Mouse (Mus musculus) neural tube, embryonic 15.5 days (tissue): ENCODE data around the gene Psmb10. TPM values are rescaled to one million over a fixed set of nuclear protein-coding genes. Genes with fewer than 3 reads are reported as not detected.

Experiments used
- ATAC-seq: fragments of 200-750 bp; cut with Nextera tagmentation; 2 replicates; pipeline ENCODE4 v1.8.0; 2017; ENCODE audit warnings: mild to moderate bottlenecking, moderate TSS enrichment, moderate library complexity; ENCODE audit not compliant: low FRiP score
- H3K27ac ChIP-seq: fragments of 300-500 bp; sonication (generic); replicated peaks from 2 replicates; pipeline ENCODE4 v1.5.1; 2015; ENCODE audit warnings: mild to moderate bottlenecking, inconsistent platforms
- H3K27me3 ChIP-seq: fragments of 300-500 bp; sonication (generic); replicated peaks from 2 replicates; pipeline ENCODE4 v1.6.1; 2015; ENCODE audit warnings: inconsistent platforms
- H3K36me3 ChIP-seq: fragments of 300-500 bp; sonication (generic); 2 replicates; pipeline ENCODE4 v1.6.1; 2015; ENCODE audit warnings: inconsistent platforms
- H3K4me1 ChIP-seq: fragments of 300-500 bp; sonication (generic); 2 replicates; pipeline ENCODE4 v1.6.1; 2015; ENCODE audit warnings: inconsistent platforms
- H3K4me2 ChIP-seq: fragments of 300-500 bp; sonication (generic); 2 replicates; pipeline ENCODE4 v1.6.1; 2015; ENCODE audit warnings: inconsistent platforms, mild to moderate bottlenecking, moderate library complexity
- H3K4me3 ChIP-seq: fragments of 300-500 bp; sonication (generic); replicated peaks from 2 replicates; pipeline ENCODE4 v1.5.1; 2015; ENCODE audit warnings: mild to moderate bottlenecking, inconsistent platforms
- H3K9ac ChIP-seq: fragments of 300-500 bp; sonication (generic); replicated peaks from 2 replicates; pipeline ENCODE4 v1.6.1; 2015; ENCODE audit warnings: mild to moderate bottlenecking, inconsistent platforms
- H3K9me3 ChIP-seq: fragments of 300-500 bp; sonication (generic); replicated peaks from 2 replicates; pipeline ENCODE4 v1.6.1; 2016; ENCODE audit warnings: inconsistent platforms
- WGBS: fragments of 180-500 bp; shearing (Covaris S2); methylation state at CpG from one replicate; pipeline ENCODE4 v1.1.7; 2015; ENCODE audit warnings: mixed read lengths; 5-methylcytosine and 5-hydroxymethylcytosine counted together
- polyA plus RNA-seq: library from polyadenylated mRNA; unstranded; fragments of >200 nt; fragmentation: Nextera tagmentation; extraction: Ambion mirVana; gene quantifications from 2 replicates; pipeline ENCODE4 v1.2.1, GENCODE M21; 2015

The Psmb10 gene
- polyA plus RNA-seq, 1 experiment from 2014 or later: 86.8 TPM

DNA sequence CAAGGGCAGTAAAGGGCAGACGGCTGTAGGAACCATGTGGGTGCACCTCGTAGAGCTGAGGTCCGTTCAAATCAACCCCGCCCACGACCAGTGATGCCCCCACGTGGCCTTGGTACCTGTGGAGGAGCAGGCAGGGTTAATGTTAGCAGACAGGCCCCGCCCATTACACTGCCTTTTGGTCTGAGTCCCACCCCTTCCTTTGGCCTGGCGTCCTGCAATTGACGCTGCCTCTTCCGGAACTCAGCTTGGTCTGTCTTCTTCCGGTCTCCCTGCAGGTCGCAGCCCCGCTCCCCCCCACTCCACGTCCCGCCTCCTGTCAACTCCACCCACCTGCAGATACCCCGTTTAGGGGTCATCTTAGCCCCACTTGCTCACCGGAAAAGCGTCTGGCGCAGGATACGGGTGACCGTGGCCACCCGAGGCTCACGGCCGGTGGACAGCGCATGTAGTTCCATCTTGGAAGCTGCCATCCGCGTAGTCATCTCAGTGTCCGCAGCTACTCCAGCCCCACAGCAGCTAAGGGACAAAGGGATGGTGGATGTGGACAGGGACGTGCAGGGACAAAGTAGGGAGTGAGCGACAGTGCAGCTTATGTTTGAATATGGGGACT lies 1.3 kb downstream of the Psmb10 start:
- Histone ChIP-seq H3K9me3 (no peaks in the 10 kb centered on the region), H3K27ac (peak overlapping the region; percentile 94), H3K4me2 (peak overlapping the region; percentile 94), H3K36me3 (0 out of 2 replicates have a peak, but pooled peaks cover 7% of the 10 kb centered on the region), H3K27me3 (no peaks in the 10 kb centered on the region), H3K9ac (peak overlapping the region; percentile 82), H3K4me3 (peak overlapping the region; percentile 77), H3K4me1 (peaks cover 26% of the 10 kb centered on the region)
- ATAC-seq: peak; percentile 91
- WGBS: under 1% methylated on average over 30 of the region's 30 CpGs

DNA sequence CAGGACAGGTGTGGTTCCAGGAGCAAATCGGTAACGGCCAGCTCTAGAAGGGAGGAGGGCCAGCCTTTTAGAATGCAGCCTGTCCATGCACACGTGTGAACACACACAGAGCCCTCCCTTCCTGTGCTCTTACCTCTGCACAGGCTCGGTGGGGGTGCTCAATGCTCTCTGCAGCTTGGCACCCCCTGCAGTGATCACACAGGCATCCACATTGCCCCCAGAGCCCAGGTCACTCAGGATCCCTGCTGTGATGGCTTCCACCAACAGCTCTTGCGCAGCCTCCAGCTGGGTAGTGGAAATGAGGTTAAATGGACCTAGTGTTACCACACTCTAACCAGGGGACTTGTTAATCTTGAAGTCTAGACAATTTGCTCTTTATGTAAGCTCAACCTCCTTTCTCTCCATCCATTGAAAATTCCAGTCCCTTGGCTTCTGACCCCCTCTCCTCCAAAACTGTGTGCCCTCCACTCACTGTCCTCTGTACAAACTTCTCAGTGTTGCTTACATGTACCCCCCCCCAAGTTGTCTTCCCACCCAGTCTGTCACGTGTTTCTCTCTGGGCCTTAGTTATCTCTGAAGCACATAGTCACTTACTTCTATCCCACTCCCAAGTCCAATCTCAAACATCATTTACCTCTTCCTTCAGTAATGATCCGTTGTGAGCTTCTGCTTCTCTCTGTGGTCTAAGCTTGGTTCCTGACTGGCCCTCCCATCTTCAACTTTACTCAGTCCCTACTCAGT lies 2.2 kb downstream of the Psmb10 start:
- no peaks in the 10 kb centered on the region for H3K9me3 ChIP-seq
- H3K27me3 ChIP-seq: no peaks in the 10 kb centered on the region
- peak overlapping the region; percentile 94 for H3K4me2 ChIP-seq
- peak overlapping the region; percentile 77 for H3K4me3 ChIP-seq
- H3K4me1 ChIP-seq: peaks cover 26% of the 10 kb centered on the region
- H3K9ac ChIP-seq: peak overlapping the region; percentile 82
- H3K36me3 ChIP-seq: 0 out of 2 replicates have a peak, but pooled peaks cover 12% of the 10 kb centered on the region
- no peak for ATAC-seq
- H3K27ac ChIP-seq: peak overlapping the region; percentile 94
- WGBS: 30% methylated on average over 7 of the region's 7 CpGs

DNA sequence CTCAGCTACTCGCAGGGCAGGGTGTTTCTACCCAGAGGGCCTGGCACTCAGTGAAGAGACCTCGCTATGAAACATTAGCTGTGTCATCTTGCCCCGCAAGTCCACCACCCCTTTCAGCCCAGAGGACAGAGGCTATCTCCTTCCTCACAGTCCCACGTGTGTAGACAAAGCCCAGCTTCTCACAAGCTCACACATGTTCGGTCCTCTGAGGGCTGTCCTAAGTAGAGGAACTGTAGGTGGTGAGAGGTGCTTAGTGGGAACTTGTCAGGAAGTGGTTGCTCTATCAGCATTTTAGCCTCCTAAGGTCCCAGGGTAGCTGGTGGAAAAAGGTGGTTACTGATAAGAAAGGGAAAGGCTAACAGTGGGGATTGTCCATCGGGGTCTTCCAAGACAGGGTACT lies 3.1 kb downstream of the Psmb10 start:
- H3K9ac ChIP-seq: no peak overlapping the region
- no peak overlapping the region for H3K4me2 ChIP-seq
- H3K27me3 ChIP-seq: no peaks in the 10 kb centered on the region
- ATAC-seq: no peak
- H3K36me3 ChIP-seq: 0 out of 2 replicates have a peak, but pooled peaks cover 12% of the 10 kb centered on the region
- H3K4me3 ChIP-seq: no peak overlapping the region
- H3K27ac ChIP-seq: no peak overlapping the region
- peaks cover 30% of the 10 kb centered on the region for H3K4me1 ChIP-seq
- H3K9me3 ChIP-seq: no peaks in the 10 kb centered on the region
- WGBS: 89% methylated on average over 6 of the region's 6 CpGs

DNA sequence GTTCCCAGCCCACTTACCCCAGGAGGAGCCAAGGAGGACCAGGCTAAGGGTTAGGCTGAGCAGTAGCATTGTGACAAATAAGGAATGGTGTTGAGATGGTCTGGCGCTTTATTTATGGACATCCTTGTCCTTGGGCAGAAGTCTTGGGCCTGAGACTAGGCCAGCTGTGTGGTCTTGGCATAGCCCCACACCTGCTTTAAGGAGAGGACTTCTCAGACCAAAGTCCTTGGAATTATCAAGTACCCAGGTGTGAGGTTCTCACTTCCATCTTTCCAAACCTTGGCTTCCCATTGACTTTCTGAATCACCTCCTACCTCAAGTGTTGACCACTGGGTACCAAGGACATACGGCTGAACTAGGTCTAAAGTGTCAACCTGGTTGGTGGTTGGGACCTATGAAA lies 4.5 kb downstream of the Psmb10 start, which contains the start of gene Ctrl:
Gene Ctrl (minus strand): TSS at position 101 of the 400 bp plus-strand sequence.
- no peak for ATAC-seq

DNA sequence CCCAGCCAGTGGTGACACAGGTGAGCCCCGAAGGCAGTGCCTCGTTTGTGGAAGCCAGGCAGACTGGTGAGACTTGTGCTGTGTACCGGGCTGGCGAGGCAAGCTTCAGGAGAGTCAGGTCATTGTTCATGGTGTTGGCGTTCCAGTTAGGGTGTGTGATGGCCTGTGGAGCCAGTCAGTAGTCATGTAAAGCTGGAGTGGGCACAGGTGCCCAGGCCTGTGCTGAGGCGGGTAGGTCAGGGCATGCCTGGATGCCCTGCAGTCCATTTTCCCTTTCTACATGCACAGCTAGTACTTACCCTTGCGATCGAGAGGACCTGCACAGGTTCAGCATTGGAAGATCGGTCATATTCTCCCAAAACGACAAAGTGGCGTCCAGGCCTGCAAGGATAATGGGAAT lies 5.7 kb downstream of the Psmb10 start:
- Histone ChIP-seq H3K27ac (no peak overlapping the region), H3K9me3 (no peaks in the 10 kb centered on the region), H3K4me1 (peaks cover 19% of the 10 kb centered on the region), H3K27me3 (no peaks in the 10 kb centered on the region), H3K4me3 (no peak overlapping the region), H3K36me3 (0 out of 2 replicates have a peak, but pooled peaks cover 16% of the 10 kb centered on the region), H3K4me2 (no peak overlapping the region), H3K9ac (no peak overlapping the region)
- 93% methylated on average over 11 of the region's 11 CpGs for WGBS
- ATAC-seq: no peak

More for the DNA sequence above, 4.5 kb downstream of the Psmb10 start, which contains the start of gene Ctrl:
- 90% methylated on average over 2 of the region's 2 CpGs for WGBS
- Histone ChIP-seq H3K27me3 (no peaks in the 10 kb centered on the region), H3K27ac (no peak within 1 kb of the TSS), H3K9ac (no peak within 1 kb of the TSS), H3K4me2 (no peak within 1 kb of the TSS), H3K4me1 (peaks cover 30% of the 10 kb centered on the region), H3K4me3 (no peak within 1 kb of the TSS), H3K36me3 (0 out of 2 replicates have a peak, but pooled peaks cover 16% of the 10 kb centered on the region), H3K9me3 (no peaks in the 10 kb centered on the region)

DNA sequence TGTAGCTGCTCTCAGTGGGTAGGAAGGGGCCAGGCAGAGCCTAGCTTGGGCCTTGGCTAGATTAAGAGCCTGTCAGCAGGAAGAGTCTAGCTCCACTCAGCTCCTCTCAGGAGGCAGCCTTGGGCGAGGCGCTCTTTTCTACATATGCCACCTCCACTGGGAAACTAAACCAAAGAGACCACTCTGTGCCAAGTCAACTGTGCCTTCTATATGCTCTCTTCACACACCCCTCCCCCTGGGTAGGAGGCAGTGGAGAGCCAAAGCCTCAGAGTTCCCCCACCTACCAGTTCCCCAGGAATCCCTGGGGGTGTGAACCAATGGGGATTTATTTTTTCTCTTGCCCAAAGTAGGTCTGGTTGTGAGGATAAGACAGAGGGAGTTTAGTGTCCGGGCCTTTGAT lies 7.0 kb downstream of the Psmb10 start:
- H3K4me1 ChIP-seq: peaks cover 14% of the 10 kb centered on the region
- no peak overlapping the region for H3K27ac ChIP-seq
- no peaks in the 10 kb centered on the region for H3K27me3 ChIP-seq
- WGBS: 96% methylated on average over 3 of the region's 3 CpGs
- 0 out of 2 replicates have a peak, but pooled peaks cover 16% of the 10 kb centered on the region for H3K36me3 ChIP-seq
- no peak overlapping the region for H3K4me3 ChIP-seq
- H3K4me2 ChIP-seq: no peak overlapping the region
- H3K9me3 ChIP-seq: no peaks in the 10 kb centered on the region
- ATAC-seq: no peak
- no peak overlapping the region for H3K9ac ChIP-seq

DNA sequence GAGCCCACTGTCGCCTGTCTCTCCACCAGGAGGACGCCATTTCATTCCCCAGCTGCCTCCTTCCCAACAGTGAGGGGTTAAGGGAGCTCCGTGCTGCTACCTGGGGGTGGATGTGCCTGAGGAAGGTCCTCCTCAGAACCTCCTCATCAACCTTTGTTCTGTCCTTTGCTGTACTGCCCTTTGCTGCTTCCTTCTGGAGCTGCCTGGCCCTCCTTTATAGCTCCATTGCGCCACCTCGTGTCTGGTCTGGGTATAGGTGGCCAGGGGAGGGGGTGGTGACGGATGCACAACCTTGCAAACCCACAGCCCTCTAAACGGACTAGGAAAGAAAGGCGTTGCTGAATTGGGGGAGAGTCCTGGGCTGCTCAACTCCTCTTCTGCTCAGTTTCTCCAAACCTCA lies 7.6 kb downstream of the Psmb10 start:
- Histone ChIP-seq H3K4me3 (no peak overlapping the region), H3K4me1 (peaks cover 7% of the 10 kb centered on the region), H3K9ac (no peak overlapping the region), H3K4me2 (no peak overlapping the region), H3K36me3 (0 out of 2 replicates have a peak, but pooled peaks cover 16% of the 10 kb centered on the region), H3K27ac (peak overlapping the region; percentile 46; the same call in 1 of the 2 replicates), H3K9me3 (no peaks in the 10 kb centered on the region), H3K27me3 (no peaks in the 10 kb centered on the region)
- WGBS: 15% methylated on average over 8 of the region's 8 CpGs
- peak; percentile 49 for ATAC-seq

DNA sequence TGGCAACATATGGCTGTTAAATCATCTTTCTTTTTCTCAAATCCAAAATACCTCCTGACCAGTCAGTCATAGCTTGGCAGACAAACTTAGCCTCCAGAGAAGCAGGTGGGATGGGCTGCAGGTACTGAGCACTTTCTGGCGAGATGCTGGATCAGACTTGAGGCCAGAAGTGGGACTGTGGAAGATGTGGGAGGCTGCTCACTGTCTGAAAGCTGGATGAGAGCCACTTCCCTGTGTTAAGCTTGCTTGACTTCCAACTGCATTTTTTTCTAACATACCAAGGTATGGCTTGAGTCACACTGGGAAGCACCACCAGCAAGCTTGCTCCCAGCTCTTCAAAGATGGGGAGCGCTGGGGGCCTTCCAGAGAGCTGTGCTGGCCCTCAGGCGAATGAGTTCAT lies 13.1 kb downstream of the Psmb10 start:
- 0 out of 2 replicates have a peak, but pooled peaks cover 7% of the 10 kb centered on the region for H3K36me3 ChIP-seq
- no peak overlapping the region for H3K27ac ChIP-seq
- no peak overlapping the region for H3K4me2 ChIP-seq
- WGBS: 79% methylated on average over 3 of the region's 3 CpGs
- H3K9me3 ChIP-seq: no peaks in the 10 kb centered on the region
- no peak overlapping the region for H3K4me3 ChIP-seq
- no peak for ATAC-seq
- no peak overlapping the region for H3K9ac ChIP-seq
- no peaks in the 10 kb centered on the region for H3K4me1 ChIP-seq
- H3K27me3 ChIP-seq: no peaks in the 10 kb centered on the region

DNA sequence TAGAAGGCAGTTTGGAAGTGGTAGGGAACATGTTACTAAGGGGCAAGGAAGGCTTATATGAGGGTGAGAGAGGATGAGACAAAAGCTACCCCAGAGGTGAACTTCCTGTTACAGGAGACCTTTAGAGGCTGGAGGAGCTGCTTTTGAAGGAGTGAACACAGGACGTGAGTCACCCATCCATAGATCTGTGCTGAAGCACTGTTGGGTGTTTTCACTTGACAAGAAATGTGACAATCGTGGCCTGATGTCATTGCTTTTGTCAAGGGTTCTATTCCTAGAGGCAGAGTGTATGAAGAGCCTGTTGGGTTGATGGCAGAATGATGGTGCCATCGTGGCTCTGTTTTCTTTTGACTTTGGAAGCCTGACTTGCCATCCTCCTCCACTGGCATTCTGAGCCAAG lies 18.9 kb downstream of the Psmb10 start:
- H3K9me3 ChIP-seq: no peaks in the 10 kb centered on the region
- WGBS: 91% methylated on average over 3 of the region's 3 CpGs
- no peaks in the 10 kb centered on the region for H3K27me3 ChIP-seq
- H3K9ac ChIP-seq: no peak overlapping the region
- peaks cover 9% of the 10 kb centered on the region for H3K36me3 ChIP-seq
- no peaks in the 10 kb centered on the region for H3K4me1 ChIP-seq
- ATAC-seq: no peak
- H3K27ac ChIP-seq: no peak overlapping the region
- H3K4me2 ChIP-seq: no peak overlapping the region
- H3K4me3 ChIP-seq: no peak overlapping the region

DNA sequence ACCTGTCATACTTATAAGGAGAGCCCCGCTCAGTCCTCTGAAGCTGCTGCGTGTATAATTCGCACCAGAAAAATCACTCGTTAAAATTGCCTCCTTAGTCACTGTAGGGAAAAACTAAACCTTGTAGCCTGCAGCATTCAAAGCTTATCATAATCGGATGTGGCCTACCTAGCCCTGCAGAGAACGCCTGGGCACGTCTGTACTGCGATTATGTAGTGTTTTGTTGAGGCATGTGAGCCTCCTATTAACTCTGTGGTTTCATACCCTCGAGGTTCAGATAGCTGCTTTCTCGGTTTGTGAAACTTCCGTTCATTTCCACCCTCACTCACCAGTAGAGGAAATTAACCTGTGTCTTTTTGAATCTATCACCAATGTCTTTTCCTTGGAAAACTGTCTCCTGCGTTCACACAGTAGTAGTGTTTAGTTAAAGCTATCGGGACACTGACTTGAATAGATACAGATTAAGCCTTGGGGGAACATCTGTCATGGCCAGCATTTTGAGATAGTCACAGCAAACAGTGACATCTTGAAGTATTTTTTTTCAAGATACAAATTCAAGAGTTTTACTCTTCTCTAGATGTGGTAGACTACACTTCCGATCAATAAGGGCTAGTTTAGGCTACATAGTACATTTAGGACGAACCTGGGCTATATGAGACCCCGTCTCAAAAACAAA lies 37.2 kb downstream of the Psmb10 start:
- Histone ChIP-seq H3K4me3 (peak overlapping the region; percentile 98), H3K9ac (peak overlapping the region; percentile 99), H3K4me1 (peaks cover 12% of the 10 kb centered on the region), H3K4me2 (peak overlapping the region; percentile 74), H3K27me3 (no peaks in the 10 kb centered on the region), H3K9me3 (no peaks in the 10 kb centered on the region), H3K36me3 (no peaks in the 10 kb centered on the region), H3K27ac (peak overlapping the region; percentile 91)
- ATAC-seq: no peak
- 39% methylated on average over 16 of the region's 16 CpGs for WGBS

DNA sequence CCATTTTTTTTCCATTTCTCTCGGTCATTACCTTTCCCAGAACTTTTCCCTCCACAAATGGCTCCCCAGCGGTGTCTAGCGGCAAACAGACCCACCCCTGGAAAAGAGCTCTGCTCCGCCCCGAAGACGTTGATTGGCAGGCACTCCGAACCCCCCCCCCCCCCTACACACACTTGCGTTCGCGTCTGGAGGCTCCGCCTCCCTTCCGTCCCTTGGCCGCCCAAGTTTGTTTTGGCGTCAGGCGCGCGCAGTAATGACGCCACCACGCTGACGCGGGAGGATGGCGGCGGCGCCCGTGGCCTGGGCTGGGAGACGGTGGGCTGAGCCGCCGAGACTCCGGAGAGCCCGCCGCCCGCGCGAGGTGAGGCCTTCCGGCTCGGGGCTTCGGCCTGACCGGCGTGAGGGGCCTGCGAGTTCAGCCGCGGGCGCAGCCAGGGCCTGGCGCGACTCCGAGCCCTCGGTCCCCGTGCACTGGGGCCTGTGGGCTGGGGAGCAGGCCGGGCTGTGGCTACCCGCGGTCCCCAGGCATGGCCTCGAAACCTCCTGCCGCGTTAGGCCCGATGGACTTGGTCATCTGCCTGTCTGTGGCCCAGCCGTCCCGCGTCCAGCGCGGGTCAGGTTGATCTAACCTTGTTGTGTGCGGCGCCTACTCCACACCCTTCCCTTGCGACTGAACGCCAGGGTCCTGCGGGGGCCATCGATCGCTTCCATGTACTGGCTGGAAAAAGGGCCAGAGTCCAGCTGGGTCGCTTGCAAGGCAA lies 37.9 kb downstream of the Psmb10 start, which contains the start of gene Pskh1:
Gene Pskh1 (plus strand): TSS at position 262 of the 761 bp plus-strand sequence.
- Histone ChIP-seq H3K9me3 (no peaks in the 10 kb centered on the region), H3K36me3 (no peaks in the 10 kb centered on the region), H3K27me3 (no peaks in the 10 kb centered on the region), H3K27ac (peak within 1 kb of the TSS; percentile 91), H3K4me3 (peak within 1 kb of the TSS; percentile 98), H3K4me1 (peaks cover 12% of the 10 kb centered on the region), H3K4me2 (peak within 1 kb of the TSS; percentile 74), H3K9ac (peak within 1 kb of the TSS; percentile 99)
- ATAC-seq: peak; percentile 96
- WGBS: under 1% methylated on average over 67 of the region's 68 CpGs
